Mouse (Mus musculus): ENCODE results near the gene Rbm4. TPM values are rescaled to one million over a fixed set of nuclear protein-coding genes. Genes with fewer than 3 reads are reported as not detected.
"Not testable (repeated sequence)": the region's sequence is repeated elsewhere in the genome, so short reads cannot be mapped to it uniquely, and the experiment has no call there.

Gene Rbm4
- total and polyA plus RNA-seq, 2 experiments: 25.7 to 58.4 TPM

DNA sequence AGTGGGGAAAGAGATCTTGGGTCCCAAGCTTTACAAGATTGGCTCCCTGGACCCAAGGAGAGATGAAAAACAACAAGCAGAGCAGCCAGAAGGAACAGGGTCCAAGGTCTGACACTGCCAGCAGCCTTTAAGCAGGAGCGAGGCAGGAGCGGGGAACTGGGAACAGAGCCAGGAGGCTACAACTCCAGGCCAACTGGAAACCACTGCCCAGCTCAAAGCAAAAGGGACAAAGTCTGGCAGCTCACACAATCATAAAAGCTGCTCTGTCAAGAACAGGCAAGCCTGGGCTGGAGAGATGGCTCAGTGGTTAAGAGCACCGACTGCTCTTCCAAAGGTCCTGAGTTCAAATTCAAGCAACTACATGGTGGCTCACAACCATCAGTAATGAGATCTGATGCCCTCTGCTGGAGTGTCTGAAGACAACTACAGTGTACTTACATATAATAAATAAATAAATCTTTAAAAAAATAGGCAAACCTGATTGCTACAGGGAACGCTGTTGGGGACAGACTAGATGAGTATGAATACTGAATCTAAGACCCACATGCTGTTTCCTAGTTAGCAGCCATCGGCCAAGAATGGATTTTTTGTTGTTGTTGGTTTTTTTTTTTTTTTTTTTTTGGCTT, 27.1 kb upstream of the Rbm4 start:
- no peak overlapping the region for H3K4me3 ChIP-seq (ENCODE audit: insufficient read depth, low read depth, low read length)
- H3K4me1 ChIP-seq (ENCODE audit: control insufficient read depth, insufficient read depth, low read length): peaks cover 9% of the 10 kb centered on the region
- no peak for TF ChIP-seq CTCF (IDR thresholded peaks at IDR 0.05; ENCODE audit: low read depth, low read length)
- TF ChIP-seq POLR2A (IDR thresholded peaks at IDR 0.05; ENCODE audit: extremely low read depth, insufficient read depth, low read length): no peak
- no peaks in the 10 kb centered on the region for H3K27me3 ChIP-seq (ENCODE audit: control insufficient read depth, insufficient read depth, low read length)
- peak; percentile 98 for DNase-seq (ENCODE audit: extremely low read depth, low read depth, low spot score)
- H3K36me3 ChIP-seq (ENCODE audit: control insufficient read depth, insufficient read depth, low read length): peaks cover 16% of the 10 kb centered on the region
- H3K27ac ChIP-seq (replicated peaks; ENCODE audit: insufficient read depth, low read depth, low read length): peak overlapping the region; percentile 43
- WGBS: 12% methylated on average over 5 of the region's 5 CpGs
- H3K9ac ChIP-seq (ENCODE audit: low read depth, low read length): no peak overlapping the region
- H3K79me2 ChIP-seq (ENCODE audit: control insufficient read depth, insufficient read depth, low read length): no peaks in the 10 kb centered on the region

DNA sequence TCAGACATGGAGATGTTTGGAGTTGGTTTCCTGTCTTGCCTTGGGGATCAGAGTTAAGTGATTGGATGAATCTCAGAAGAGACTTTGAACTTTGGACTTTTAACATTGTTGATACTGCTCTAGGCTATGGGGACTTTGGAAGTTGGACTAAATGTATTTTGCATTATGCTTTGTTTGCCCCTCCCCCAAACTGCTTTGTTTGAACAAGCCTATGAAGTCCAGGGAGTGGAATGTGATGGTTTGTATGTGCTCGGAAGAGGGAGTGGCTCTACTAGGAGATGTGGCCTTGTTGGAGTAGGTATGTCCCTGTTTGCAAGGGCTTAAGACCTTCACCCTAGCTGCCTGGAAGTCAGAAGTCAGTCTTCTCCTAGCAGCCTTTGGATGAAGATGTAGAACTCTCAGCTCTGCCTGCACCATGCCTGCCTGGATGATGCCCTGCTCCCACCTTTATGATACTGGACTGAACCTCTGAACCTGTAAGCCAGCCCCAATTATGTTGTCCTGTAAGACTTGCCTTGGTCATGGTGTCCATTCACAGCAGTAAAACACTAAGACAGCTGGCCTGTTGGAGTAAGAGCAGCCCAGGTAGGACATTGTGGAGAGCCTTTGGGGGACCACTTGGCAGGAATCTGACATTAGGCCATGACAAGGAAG, 23.6 kb upstream of the Rbm4 start:
- Histone ChIP-seq H3K9ac (ENCODE audit: low read depth, low read length) (no peak overlapping the region), H3K4me3 (ENCODE audit: insufficient read depth, low read depth, low read length) (no peak overlapping the region), H3K27me3 (ENCODE audit: control insufficient read depth, insufficient read depth, low read length) (no peaks in the 10 kb centered on the region), H3K36me3 (ENCODE audit: control insufficient read depth, insufficient read depth, low read length) (no peaks in the 10 kb centered on the region), H3K27ac (replicated peaks; ENCODE audit: insufficient read depth, low read depth, low read length) (no peak overlapping the region), H3K4me1 (ENCODE audit: control insufficient read depth, insufficient read depth, low read length) (peaks cover 9% of the 10 kb centered on the region), H3K79me2 (ENCODE audit: control insufficient read depth, insufficient read depth, low read length) (no peaks in the 10 kb centered on the region; the same call in 1 of the 2 replicates)
- peak; percentile 55 for DNase-seq (ENCODE audit: extremely low read depth, low read depth, low spot score)
- WGBS: 30% methylated on average over 1 of the region's 1 CpGs
- no peak for TF ChIP-seq CTCF (IDR thresholded peaks at IDR 0.05; ENCODE audit: low read depth, low read length)
- no peak for TF ChIP-seq POLR2A (IDR thresholded peaks at IDR 0.05; ENCODE audit: extremely low read depth, insufficient read depth, low read length)

DNA sequence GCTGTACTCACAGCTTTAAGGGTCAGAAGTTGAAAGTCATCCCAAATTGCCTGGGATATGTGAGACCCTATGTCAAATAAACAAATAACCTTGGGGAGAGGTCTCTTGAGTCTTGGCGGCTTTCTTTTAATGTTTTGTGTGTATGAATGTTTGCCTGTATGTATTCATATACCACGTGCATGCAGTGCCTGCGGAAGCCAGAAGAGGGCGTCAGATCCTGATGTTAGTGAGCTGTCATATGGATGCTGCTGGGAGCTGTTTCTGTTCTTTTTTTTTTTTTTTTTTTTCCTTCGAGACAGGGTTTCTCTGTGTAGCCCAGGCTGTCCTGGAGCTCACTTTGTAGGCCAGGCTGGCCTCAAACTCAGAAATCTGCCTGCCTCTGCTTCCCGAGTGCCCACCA, 19.3 kb upstream of the Rbm4 start:
- Histone ChIP-seq H3K79me2 (ENCODE audit: control insufficient read depth, insufficient read depth, low read length) (peaks cover 23% of the 10 kb centered on the region; the same call in 1 of the 2 replicates), H3K27ac (replicated peaks; ENCODE audit: insufficient read depth, low read depth, low read length) (no peak overlapping the region), H3K27me3 (ENCODE audit: control insufficient read depth, insufficient read depth, low read length) (no peaks in the 10 kb centered on the region), H3K4me1 (ENCODE audit: control insufficient read depth, insufficient read depth, low read length) (peaks cover 20% of the 10 kb centered on the region), H3K36me3 (ENCODE audit: control insufficient read depth, insufficient read depth, low read length) (no peaks in the 10 kb centered on the region), H3K4me3 (ENCODE audit: insufficient read depth, low read depth, low read length) (no peak overlapping the region), H3K9ac (ENCODE audit: low read depth, low read length) (no peak overlapping the region)
- TF ChIP-seq CTCF (IDR thresholded peaks at IDR 0.05; ENCODE audit: low read depth, low read length) (peak; percentile 59), POLR2A (IDR thresholded peaks at IDR 0.05; ENCODE audit: extremely low read depth, insufficient read depth, low read length) (no peak)
- 87% methylated on average over 6 of the region's 6 CpGs for WGBS
- DNase-seq (ENCODE audit: extremely low read depth, low read depth, low spot score): no peak

DNA sequence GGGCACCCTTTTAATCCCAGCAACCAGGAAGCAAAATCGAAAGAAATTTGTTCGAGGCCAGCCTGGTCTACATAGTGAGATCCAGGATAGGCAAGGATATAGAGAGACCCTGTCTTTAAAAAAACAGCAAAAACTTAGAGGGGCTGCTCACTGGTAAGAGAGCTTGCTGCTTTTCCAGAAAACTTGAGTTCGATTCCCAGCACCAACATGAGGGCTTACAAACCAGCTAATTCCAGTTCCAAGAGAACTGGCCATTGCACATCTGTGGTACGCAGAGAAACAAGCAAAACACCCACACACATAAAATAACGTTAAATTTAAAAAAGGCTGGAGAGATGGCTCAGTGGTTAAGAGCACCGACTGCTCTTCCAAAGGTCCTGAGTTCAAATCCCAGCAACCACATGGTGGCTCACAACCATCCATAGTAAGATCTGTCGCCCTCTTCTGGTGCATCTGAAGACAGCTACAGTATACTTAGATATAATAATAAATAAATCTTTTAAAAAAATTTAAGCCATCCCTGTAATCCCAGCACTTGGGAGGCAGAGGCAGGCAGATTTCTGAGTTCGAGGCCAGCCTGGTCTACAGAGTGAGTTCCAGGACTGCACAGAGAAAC, 18.7 kb upstream of the Rbm4 start:
- 79% methylated on average over 8 of the region's 8 CpGs for WGBS
- not testable (repeated sequence) for H3K27me3 ChIP-seq (ENCODE audit: control insufficient read depth, insufficient read depth, low read length); H3K36me3 ChIP-seq (ENCODE audit: control insufficient read depth, insufficient read depth, low read length); DNase-seq (ENCODE audit: extremely low read depth, low read depth, low spot score); H3K9ac ChIP-seq (ENCODE audit: low read depth, low read length); H3K27ac ChIP-seq (replicated peaks; ENCODE audit: insufficient read depth, low read depth, low read length)
- 0 out of 2 replicates have a peak overlapping the region, but pooled peaks have one; percentile 77 for H3K4me3 ChIP-seq (ENCODE audit: insufficient read depth, low read depth, low read length)
- peaks cover 20% of the 10 kb centered on the region for H3K4me1 ChIP-seq (ENCODE audit: control insufficient read depth, insufficient read depth, low read length)
- H3K79me2 ChIP-seq (ENCODE audit: control insufficient read depth, insufficient read depth, low read length): peaks cover 25% of the 10 kb centered on the region; the same call in 1 of the 2 replicates

DNA sequence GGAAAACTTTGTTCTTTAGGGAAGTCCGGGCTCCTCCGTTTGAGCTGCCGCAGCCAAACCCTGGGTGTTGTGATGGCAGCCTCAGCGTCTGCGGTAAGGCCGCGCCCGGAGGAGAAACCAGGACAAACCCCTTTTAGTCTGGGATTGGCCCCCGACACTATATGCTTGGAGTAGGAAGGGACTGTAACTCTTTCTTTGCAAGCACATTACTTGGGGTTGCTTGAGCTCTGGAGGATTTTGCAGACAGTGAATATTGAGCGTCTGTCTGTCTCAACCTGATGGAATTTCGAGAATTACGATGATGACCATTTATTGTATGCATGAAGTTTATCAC, 18.2 kb upstream of the Rbm4 start:
- Histone ChIP-seq H3K79me2 (ENCODE audit: control insufficient read depth, insufficient read depth, low read length) (peaks cover 29% of the 10 kb centered on the region; the same call in 1 of the 2 replicates), H3K27me3 (ENCODE audit: control insufficient read depth, insufficient read depth, low read length) (no peaks in the 10 kb centered on the region), H3K36me3 (ENCODE audit: control insufficient read depth, insufficient read depth, low read length) (no peaks in the 10 kb centered on the region), H3K9ac (ENCODE audit: low read depth, low read length) (peak overlapping the region; percentile 82), H3K27ac (replicated peaks; ENCODE audit: insufficient read depth, low read depth, low read length) (peak overlapping the region; percentile 82), H3K4me1 (ENCODE audit: control insufficient read depth, insufficient read depth, low read length) (peaks cover 18% of the 10 kb centered on the region), H3K4me3 (ENCODE audit: insufficient read depth, low read depth, low read length) (peak overlapping the region; percentile 77)
- no peak for DNase-seq (ENCODE audit: extremely low read depth, low read depth, low spot score)
- TF ChIP-seq CTCF (IDR thresholded peaks at IDR 0.05; ENCODE audit: low read depth, low read length) (no peak), POLR2A (IDR thresholded peaks at IDR 0.05; ENCODE audit: extremely low read depth, insufficient read depth, low read length) (no peak)
- WGBS: 4% methylated on average over 12 of the region's 12 CpGs
